Mouse (Mus musculus) central nervous system, embryonic 18 days (tissue): ENCODE results near the gene Zfp869. TPM values are rescaled to one million over a fixed set of nuclear protein-coding genes. Genes with fewer than 3 reads are reported as not detected.

ENCODE experiments used
- polyA plus RNA-seq: library from polyadenylated mRNA; depleted of rRNA; stranded (reverse); fragments of >200 nt; gene quantifications from 2 replicates; pipeline ENCODE4 v1.2.3, GENCODE M21; 2012; rRNA removed

Gene Zfp869
- polyA plus RNA-seq = 16.3 and 17.7 TPM in 2 replicates

DNA sequence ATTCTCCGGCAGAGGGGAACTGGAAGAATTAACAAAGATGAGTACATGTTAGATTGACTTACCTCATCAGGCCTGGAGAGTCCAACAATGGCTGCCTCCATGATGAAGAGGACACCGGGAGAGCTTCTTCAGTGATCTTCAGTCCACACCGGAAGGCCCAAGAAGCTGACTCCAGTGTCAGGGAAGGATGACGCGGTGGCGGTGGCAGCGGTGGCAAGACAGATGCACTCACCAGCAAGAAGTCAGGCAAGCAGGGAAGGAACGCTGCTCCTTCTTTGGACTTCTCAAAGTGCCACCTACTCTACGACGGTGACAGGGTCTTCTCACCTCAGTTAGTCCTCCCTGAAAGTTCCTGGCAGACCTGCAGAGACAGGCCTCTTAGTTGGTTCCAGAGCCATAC lies at the start of gene Zfp869:
TSS of gene Zfp869 (minus strand) at position 101 of the 400 bp plus-strand sequence.

DNA sequence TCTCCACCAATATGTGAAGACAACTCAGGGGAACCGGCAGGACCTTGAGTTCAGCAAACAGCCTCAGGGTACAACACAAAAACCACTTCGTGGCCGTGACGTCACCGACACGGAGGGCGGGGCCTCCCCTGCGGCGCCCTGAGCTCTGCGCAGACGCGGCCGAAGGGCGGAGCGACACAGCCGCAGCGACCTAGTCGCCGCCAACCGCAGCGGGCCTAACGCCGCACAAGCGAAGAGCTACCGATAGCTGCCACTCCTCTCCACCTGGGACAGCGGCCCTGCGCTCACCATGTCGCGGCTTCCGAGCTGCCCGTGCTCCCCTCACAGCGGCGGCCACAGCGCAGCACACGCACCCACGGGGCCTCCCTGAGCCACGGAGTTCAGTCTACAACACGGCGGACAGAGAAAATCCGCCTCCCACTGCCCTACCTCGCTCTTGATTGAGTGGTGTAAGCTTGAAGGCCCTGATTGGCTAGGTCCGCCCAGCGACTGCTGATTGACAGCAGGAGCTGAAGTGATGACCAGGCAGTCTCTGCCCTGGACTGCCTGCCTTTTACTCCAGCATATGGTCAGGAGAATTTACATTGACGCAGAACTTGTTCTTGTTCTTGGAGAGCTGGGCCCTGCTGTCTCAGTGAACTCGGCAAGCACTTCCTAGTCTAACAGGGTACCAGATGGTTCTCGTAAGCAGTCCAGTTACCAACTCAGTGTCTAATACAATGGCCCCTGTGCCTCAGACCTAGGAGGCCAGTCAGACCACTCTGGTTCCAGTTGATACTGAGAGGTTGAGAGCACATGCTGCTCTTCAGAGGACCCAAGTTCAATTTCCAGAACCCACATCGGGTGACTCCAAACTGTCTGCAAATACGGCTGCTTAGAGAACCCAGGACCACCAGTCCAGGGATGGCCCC lies 39.3 kb upstream of the Zfp869 start, which contains the start of gene Zfp963:
TSS of gene Zfp963 (minus strand) at position 427 of the 911 bp plus-strand sequence.

Other genes starting within 250 kb of the Zfp869 start
- 0.08 and 0.09 TPM in 2 replicates for gene Gm7697, start 187.7 kb downstream of the Zfp869 start, polyA plus RNA-seq
- gene Zfp868, start 85.2 kb downstream of the Zfp869 start, polyA plus RNA-seq = 19.2 and 19.7 TPM in 2 replicates
- 2.4 and 2.8 TPM in 2 replicates for gene Zfp964, start 56.2 kb downstream of the Zfp869 start, polyA plus RNA-seq
- gene Zfp963, start 39.2 kb upstream of the Zfp869 start, polyA plus RNA-seq = 7.2 and 8.6 TPM in 2 replicates
- gene Gm20422, start 64.2 kb upstream of the Zfp869 start, polyA plus RNA-seq = 0.95 and 1.2 TPM in 2 replicates
- 75.2 and 80.1 TPM in 2 replicates for gene Atp13a1, start 80.4 kb upstream of the Zfp869 start, polyA plus RNA-seq
- 32.2 and 32.9 TPM in 2 replicates for gene Zfp866, start 80.5 kb upstream of the Zfp869 start, polyA plus RNA-seq
- gene Gmip, start 98.0 kb upstream of the Zfp869 start, polyA plus RNA-seq = 85.4 and 95.9 TPM in 2 replicates
- 5.8 and 6.4 TPM in 2 replicates for gene Lpar2, start 111.7 kb upstream of the Zfp869 start, polyA plus RNA-seq
- 29.2 and 35.4 TPM in 2 replicates for gene Pbx4, start 121.8 kb upstream of the Zfp869 start, polyA plus RNA-seq
- 7.6 and 7.8 TPM in 2 replicates for gene Cilp2, start 177.0 kb upstream of the Zfp869 start, polyA plus RNA-seq
- 0.47 and 0.51 TPM in 2 replicates for gene Tssk6, start 191.5 kb upstream of the Zfp869 start, polyA plus RNA-seq
- gene Ndufa13, start 191.8 kb upstream of the Zfp869 start, polyA plus RNA-seq = 120 and 129 TPM in 2 replicates
- 10.8 and 11.7 TPM in 2 replicates for gene Yjefn3, start 192.0 kb upstream of the Zfp869 start, polyA plus RNA-seq